Mouse (Mus musculus): Measurements from ENCODE around the gene Lrrn1.

GRCm38 (mm10) chr6:107556996-107557395, 27.4 kb downstream of the Lrrn1 start:
- TF ChIP-seq CTCF (IDR thresholded peaks at IDR 0.05; ENCODE audit: low read depth) = no peak
- TF ChIP-seq EP300 (optimal IDR thresholded peaks at IDR 0.05) = no peak

Data from stomach, postnatal 0 days (tissue).